Mouse (Mus musculus) C2C12 (cell line): ENCODE measurements around the gene Rnf185.

Experiments
- CTCF ChIP-seq: IDR thresholded peaks from one replicate; pipeline ENCODE4 v1.5.1; 2011; ENCODE audit not compliant: control insufficient read depth, insufficient read depth, insufficient read length
- MAX ChIP-seq: IDR thresholded peaks from one replicate; pipeline ENCODE4 v1.6.1; 2011; ENCODE audit warnings: mild to moderate bottlenecking, control low read depth
- MYOD1 ChIP-seq: IDR thresholded peaks from one replicate; pipeline ENCODE4 v1.6.1; 2011; ENCODE audit warnings: low read depth; ENCODE audit not compliant: control insufficient read depth, insufficient read length
- MYOG ChIP-seq: IDR thresholded peaks from one replicate; pipeline ENCODE4 v1.6.1; 2011; ENCODE audit not compliant: control insufficient read depth, insufficient read length; ENCODE audit errors: extremely low read depth
- USF1 ChIP-seq: IDR thresholded peaks from one replicate; pipeline ENCODE4 v1.6.1; 2011; ENCODE audit warnings: low read depth, mild to moderate bottlenecking, control low read depth, moderate library complexity

- no peak for TF ChIP-seq CTCF
- no peak for TF ChIP-seq USF1
- no peak for TF ChIP-seq MAX
- no peak for TF ChIP-seq MYOD1
- no peak for TF ChIP-seq MYOG
These were observed 18.4 kb downstream of the Rnf185 start for GRCm38 (mm10) chr11:3433809-3434208.
